Mouse (Mus musculus): ENCODE measurements around the gene Rere.

DNA sequence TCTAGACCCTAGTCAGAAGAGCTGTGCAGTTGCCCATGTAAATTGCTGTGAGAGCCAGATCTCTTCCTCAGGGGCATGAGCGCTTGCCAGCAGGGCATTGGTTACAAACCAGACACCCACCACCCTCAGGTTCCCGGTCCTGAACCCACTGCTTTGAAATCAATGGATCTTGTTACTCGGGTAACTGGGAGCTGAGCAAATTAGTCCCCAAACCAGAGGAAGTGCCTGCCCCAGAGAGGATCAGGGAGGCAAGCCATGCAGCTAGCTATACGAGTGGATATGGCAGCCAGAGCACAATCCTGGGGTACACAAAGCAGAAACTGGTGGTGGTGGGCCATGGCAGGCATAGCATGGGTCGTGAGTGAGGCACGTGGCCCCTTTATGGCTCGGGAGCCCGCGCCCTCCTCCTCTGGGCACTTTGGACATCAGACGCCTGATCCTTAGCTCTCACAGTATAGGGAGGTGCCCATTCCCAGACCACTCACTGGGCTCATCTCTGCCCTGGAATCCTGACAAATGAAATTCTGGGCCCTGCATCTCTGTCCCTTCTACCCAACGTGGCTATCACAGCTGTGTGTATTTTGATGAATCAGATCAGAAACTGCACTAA is 342.9 kb downstream of the Rere start:
- TF ChIP-seq POLR2A (IDR thresholded peaks at IDR 0.05; ENCODE audit: low read depth, low read length) = no peak
- TF ChIP-seq ZC3H11A (IDR thresholded peaks at IDR 0.05; ENCODE audit: low read depth, low read length) = no peak
- no peak for TF ChIP-seq TCF12 (IDR thresholded peaks at IDR 0.05; ENCODE audit: low read depth, low read length)
- no peak for TF ChIP-seq CTCF (conservative IDR thresholded peaks at IDR 0.05 in 1 of 2, IDR thresholded peaks at IDR 0.05 in 1 of 2; ENCODE audit: low read depth in 2 of 2, low read length in 2 of 2)
- TF ChIP-seq ELF1 (IDR thresholded peaks at IDR 0.05; ENCODE audit: low read depth, low read length) = no peak
- TF ChIP-seq MAX (IDR thresholded peaks at IDR 0.05; ENCODE audit: low read length) = no peak
- TF ChIP-seq EP300 (IDR thresholded peaks at IDR 0.05; ENCODE audit: low read length) = no peak
- no peak for TF ChIP-seq KAT2A (IDR thresholded peaks at IDR 0.05; ENCODE audit: insufficient replicate concordance, low read length)
- TF ChIP-seq ZMIZ1 (IDR thresholded peaks at IDR 0.05; ENCODE audit: low read depth, low read length) = no peak
- TF ChIP-seq MXI1 (IDR thresholded peaks at IDR 0.05; ENCODE audit: low read depth, low read length) = no peak
- no peak for TF ChIP-seq USF2 (conservative IDR thresholded peaks at IDR 0.05; ENCODE audit: low read depth, low read length)
- no peak for TF ChIP-seq E2F4 (IDR thresholded peaks at IDR 0.05; ENCODE audit: insufficient replicate concordance, low read depth, low read length)
- no peak for TF ChIP-seq HCFC1 (IDR thresholded peaks at IDR 0.05; ENCODE audit: low read depth, low read length)
- TF ChIP-seq PAX5 (IDR thresholded peaks at IDR 0.05; ENCODE audit: low read length) = no peak

Data from CH12.LX (cell line).